Mouse (Mus musculus): ENCODE results near the gene Gad1.

Gene Gad1

DNA sequence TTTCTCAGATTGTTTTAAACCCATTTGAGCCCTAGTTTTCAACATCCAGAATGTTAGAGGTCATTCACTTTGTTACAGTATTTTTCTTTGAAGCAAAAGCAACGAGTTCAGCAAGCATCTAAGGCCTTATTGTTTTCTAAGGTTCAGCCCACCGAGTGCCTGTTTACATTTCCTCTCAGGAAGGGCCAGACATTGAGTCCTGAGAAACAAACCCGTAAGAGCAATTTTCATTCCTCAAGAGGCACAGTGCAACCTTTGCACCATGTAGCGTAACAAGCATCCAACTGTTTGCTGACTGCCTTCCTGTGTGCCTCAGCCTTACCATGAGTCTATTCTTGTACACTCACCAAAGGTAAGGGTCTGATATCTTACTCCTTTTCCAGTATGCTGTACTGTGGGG, at the start of gene Gad1:
Gad1 (plus strand) TSS at position 301 of the 400 bp plus-strand sequence.
- no peak for DNase-seq (ENCODE audit: low read depth)

DNA sequence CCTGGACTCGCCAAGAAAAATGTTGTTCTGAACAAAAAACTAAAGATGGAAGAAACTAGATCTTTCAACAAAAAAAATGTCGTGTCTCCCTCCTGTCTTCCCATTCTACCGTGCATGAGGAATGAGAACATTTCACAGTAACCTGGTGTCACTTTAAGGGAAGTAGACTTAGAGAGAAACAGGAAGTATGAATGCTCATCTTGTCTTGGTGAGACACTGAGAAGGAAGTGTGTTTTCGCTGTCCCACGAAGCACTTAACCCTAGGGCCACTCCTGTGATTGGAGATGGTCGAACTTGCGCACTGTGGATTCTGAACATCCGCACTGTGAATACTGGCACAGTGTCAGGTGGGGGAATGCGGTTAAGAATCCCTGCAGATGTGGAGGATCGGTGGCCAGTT, 49.4 kb upstream of the Gad1 start:
- DNase-seq (ENCODE audit: low read depth): no peak

DNA sequence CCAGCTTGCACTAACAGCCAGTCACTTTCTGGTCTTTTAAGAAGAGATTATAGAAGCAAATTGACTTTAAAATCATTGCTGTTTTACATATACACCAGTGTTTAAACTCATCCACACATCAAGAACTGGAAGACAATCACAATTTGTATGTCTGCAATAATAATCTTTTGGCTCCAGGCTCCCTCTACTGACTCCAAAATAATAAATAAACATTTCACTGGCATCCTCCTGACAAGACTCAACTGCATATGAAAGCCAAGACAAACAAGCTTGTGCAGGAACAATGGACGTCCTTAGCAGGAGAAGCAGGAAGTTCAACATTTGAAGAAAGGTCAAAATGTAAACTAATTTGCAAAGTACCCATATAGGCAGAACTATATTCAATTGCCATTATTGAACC, 47.6 kb upstream of the Gad1 start:
- no peak for DNase-seq (ENCODE audit: low read depth)

- no peak for DNase-seq (ENCODE audit: low read depth)
These were observed 47.0 kb upstream of the Gad1 start for GRCm38 (mm10) chr2:70505896-70506295.

DNA sequence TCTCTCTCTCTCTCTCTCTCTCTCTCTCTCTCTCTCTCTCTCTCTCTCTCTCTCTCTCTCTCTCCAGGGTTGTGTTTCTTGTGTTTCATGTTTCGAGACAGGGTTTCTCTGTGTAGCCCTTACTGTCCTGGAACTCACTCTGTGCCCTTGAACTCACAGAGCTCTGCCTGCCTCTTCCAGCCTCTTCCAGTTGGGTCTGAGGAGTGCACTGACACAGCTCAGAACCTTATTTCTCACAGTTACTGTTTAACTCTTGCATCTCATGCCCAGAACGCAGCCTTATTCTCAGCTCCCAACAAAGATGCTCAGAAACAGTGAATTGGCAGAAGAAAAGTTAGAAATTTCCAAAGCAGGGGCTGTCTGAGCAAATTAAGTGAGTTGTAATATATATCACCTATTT, 46.5 kb upstream of the Gad1 start:
- DNase-seq (ENCODE audit: low read depth): no peak

- no peak for DNase-seq (ENCODE audit: low read depth)
These were observed 44.4 kb upstream of the Gad1 start, which contains the start of gene Erich2 for GRCm38 (mm10) chr2:70508496-70508895. Gene Erich2, plus strand, starts transcription at chr2:70508819.

GRCm38 (mm10) chr2:70509021-70509632, 43.7 kb upstream of the Gad1 start:
- peak; percentile 47 for DNase-seq (ENCODE audit: low read depth)

DNA sequence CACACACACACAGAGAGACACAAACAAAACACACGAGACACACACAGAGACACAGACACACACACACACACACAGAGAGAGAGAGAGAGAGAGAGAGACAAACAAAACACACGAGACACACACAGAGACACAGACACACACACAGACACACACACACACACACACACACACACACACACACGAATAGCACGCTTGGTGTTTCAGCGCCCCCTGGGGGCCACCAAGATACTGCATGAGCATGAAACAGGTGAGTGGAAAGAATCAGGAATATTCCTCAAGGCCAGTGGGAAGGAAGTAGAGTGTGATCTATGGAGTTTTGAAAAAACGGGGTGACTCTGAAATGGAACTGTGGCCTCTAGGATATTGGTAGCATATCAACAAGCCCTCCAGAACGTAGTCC, 14.6 kb upstream of the Gad1 start:
- peak; percentile 59 for DNase-seq (ENCODE audit: low read depth)

- DNase-seq (ENCODE audit: low read depth): no peak
These were observed 2.2 kb upstream of the Gad1 start for GRCm38 (mm10) chr2:70550671-70551070.

DNA sequence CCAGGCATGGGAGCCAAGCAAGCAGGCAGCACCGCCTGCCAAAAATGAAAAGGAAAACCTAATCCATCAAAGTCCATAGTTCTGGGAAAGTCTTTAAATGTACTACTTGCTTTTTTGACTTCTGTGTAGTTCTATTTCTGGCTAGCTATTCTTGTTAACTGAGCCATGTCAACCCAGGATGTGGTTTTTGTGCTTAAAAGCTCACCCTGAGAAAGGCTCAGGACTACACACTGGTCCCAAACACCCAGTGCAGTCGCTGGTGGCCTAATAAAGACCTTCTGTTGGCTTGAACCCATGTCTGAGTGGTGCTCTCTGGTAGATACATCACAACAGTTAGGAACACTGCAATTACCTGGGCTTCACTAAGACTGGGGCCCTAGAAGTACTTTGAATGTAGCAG, 1.4 kb upstream of the Gad1 start:
- no peak for DNase-seq (ENCODE audit: low read depth)

- no peak for DNase-seq (ENCODE audit: low read depth)
These were observed 739 bp upstream of the Gad1 start for GRCm38 (mm10) chr2:70552067-70552598.

DNA sequence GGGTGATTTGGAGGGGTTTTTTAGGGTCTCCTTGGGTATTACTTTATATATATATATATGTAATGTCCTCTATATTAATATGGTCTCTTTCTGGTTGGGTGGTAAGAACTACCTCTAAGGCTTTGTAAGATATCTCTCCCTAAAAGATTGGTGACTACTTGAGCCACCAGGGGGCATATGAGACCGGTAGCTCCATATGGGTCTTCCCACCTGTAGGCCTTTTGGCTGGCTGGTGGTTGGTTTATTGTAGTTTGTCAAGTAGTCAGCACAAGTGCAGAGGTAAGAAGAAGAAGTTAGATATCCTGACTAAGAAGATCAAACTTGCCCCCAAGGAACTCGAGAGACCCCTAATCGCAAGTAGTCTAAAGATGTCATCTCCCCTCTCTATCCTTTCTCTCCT, 954 bp downstream of the Gad1 start:
- DNase-seq (ENCODE audit: low read depth): peak; percentile 43

DNA sequence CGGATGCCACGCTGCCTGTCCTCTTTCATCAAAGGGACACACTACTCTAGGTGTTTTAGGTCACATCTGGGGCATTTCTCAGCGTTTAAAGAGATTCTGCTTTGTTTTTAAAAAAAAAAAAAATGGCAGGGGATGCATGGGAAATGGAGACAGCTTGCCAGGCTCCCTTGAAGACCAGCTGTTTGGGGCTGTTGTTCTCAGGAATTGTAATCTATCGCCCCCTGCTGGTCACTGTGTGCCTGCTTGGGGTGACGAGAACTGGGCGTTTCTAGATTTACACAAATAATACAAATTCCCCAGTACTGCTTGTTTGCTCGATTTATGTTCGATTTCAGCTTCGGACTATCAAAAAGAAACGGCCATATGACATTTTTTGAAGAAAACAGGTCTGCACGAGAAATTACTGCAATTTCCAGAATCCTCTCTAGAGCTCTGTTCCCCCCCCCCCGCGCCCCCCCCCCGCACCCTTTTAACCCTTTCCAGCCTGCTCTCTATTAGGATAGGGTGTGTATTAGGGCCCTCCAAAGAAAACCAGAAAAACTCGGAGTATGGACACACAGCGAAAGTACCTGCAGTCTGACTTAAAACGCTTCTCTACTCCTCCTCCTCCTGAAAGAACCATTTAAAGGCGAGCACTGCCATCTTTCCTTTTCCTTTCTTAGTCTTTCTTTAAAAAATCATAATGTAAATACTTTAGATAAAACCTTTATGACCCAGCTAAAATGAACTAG, 5.4 kb downstream of the Gad1 start:
- peak; percentile 92 for DNase-seq (ENCODE audit: low read depth)

- DNase-seq (ENCODE audit: low read depth): peak; percentile 83
These were observed 6.1 kb downstream of the Gad1 start for GRCm38 (mm10) chr2:70558843-70559451.

- DNase-seq (ENCODE audit: low read depth): peak; percentile 95
These were observed 6.6 kb downstream of the Gad1 start for GRCm38 (mm10) chr2:70559520-70559919.

DNA sequence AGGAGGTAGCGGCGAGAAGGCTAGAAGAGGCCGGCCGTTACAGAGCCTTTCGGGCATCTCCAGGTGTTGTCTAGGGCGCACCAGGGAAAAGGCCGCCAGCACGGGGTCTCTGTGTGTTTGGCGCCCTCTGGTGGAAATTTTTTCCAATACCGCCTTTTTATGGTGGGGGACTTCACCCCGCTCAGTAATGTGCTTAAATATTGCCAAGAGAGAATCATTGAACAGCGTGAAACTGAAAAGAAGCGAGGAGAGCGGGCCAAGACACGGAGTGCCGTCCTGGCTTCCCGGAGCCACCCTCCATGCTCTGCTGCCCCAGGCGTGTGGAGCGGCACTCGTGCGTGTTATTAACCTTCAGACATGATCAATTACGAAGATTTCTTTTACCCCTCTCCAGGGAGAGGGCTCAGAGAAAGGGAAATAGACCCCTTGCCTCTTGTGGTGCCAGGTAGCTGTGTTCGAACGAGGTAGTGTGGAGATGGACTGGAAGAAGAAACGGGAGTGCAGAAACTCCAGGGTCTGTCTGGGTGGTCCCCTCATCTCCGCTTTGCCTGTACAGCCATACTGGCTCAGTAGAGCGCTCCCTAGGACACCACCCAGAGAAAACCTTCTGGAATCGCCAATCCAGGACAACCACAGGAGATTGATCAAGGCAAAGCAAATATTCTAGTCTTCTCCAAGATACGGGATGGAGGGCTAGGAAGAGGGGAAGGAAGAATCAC, 8.4 kb downstream of the Gad1 start:
- DNase-seq (ENCODE audit: low read depth): peak; percentile 75

DNA sequence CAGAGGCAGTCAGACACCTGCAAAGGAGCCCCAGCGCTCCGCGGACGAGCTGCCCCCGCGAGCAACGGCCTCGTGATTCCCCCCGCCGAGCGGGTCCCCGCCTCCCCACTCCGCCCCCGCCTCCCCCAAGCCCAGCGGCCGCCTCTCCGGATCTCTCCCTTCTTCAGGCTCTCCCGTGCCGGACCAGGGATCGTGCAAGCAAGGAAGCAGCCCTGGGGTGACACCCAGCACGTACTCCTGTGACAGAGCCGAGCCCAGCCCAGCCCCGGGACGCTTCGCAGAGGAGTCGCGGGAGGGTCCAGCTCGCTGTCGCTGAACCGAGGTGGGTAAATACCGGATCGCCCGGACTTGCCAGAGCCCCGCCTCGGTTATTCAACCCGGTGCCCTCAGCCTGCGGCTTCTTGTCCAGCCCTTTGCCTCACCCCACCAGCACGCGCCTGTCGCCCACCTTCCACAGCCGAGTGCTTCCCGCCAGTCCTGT, 9.2 kb downstream of the Gad1 start:
- no peak for DNase-seq (ENCODE audit: low read depth)

- no peak for DNase-seq (ENCODE audit: low read depth)
These were observed 9.7 kb downstream of the Gad1 start for GRCm38 (mm10) chr2:70562611-70562980.

- no peak for DNase-seq (ENCODE audit: low read depth)
These were observed 10.3 kb downstream of the Gad1 start for GRCm38 (mm10) chr2:70562981-70563671.

DNA sequence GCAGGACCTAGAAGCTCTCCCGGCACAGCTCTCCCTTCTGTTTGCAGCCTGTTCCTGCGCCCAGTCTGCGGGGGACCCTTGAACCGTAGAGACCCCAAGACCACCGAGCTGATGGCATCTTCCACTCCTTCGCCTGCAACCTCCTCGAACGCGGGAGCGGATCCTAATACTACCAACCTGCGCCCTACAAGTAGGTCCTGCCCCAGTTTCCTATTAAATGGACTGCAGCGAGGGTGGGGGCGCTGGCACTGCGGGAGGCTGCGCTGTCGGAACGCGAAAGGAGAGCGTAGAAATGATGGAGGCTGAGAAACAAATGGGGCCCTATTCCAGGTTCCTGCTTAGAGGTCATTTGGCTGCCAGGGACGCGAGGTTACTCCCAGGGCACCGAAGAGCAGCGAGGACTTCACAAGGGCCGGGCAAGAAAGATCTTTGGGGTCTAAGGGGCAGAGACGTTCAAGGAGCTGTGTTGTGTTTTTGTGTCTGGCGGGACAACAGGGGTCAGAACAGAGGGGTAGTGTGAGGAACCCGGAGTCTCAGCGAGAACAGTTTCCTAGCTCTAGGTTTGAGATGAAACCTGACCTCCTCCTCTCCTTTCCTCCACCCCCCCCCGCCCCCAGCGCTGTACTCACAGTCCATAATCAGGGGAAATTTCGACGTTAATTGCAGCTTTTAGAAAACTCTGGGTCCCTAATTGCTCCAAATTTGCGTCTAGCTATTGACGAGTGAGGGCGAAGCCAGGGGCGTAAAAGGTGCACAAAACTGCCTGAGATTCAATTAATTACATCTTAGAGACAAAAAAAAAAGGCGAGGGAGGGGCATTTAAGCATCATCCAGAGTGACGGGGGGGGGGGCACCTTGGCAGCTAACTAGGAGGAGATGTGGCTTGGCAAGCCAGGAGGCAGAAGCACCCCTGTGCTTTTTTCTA, 11.1 kb downstream of the Gad1 start:
- no peak for DNase-seq (ENCODE audit: low read depth)

Measured in induced T-regulatory cell, adult 2 months (primary cell).